ENCODE assay signal across 8 mouse cellular contexts in genomic region chr19:8965771-8966170, GRCm38 (mm10). TPM values are rescaled to one million over a fixed set of nuclear protein-coding genes. Genes with fewer than 3 reads are reported as not detected.
DNase-seq lines count a peak whose midpoint lies in the region; ATAC-seq and TF ChIP-seq lines count a peak whose summit lies in the region.

No protein-coding gene starts in this region.

- peak overlapping the region; percentile 80 for H3K4me2 ChIP-seq in heart, embryonic 11.5 days
- H3K4me2 ChIP-seq in neural tube, embryonic 15.5 days, result peak overlapping the region; percentile 79

- TF ChIP-seq POLR2A in liver, adult 2 months (IDR thresholded peaks at IDR 0.05; ENCODE audit: extremely low read depth, insufficient read depth, low read length), result no peak

- H3K27ac ChIP-seq in liver, adult 2 months (replicated peaks; ENCODE audit: insufficient read depth, low read depth, low read length), result peak overlapping the region; percentile 78
- H3K27ac ChIP-seq in heart, embryonic 11.5 days (ENCODE audit: low read depth, low read length), result peak overlapping the region; percentile 90
- H3K27ac ChIP-seq in limb, embryonic 10.5 days, result peak overlapping the region; percentile 88
- H3K27ac ChIP-seq in neural tube, embryonic 15.5 days (replicated peaks), result peak overlapping the region; percentile 83; the same call in 1 of the 2 replicates

- peaks cover 8% of the 10 kb centered on the region; the same call in 1 of the 2 replicates for H3K79me2 ChIP-seq in liver, adult 2 months (ENCODE audit: control insufficient read depth, insufficient read depth, low read length)

- H3K9me3 ChIP-seq in heart, embryonic 11.5 days (replicated peaks; ENCODE audit: control insufficient read depth, low read length), result no peaks in the 10 kb centered on the region
- H3K9me3 ChIP-seq in limb, embryonic 10.5 days (replicated peaks), result no peaks in the 10 kb centered on the region
- no peaks in the 10 kb centered on the region for H3K9me3 ChIP-seq in neural tube, embryonic 15.5 days (replicated peaks)

- peaks cover 40% of the 10 kb centered on the region for H3K36me3 ChIP-seq in liver, adult 2 months (ENCODE audit: control insufficient read depth, insufficient read depth, low read length)
- peaks cover 46% of the 10 kb centered on the region for H3K36me3 ChIP-seq in heart, embryonic 11.5 days (ENCODE audit: control insufficient read depth, insufficient read depth, low read length)
- H3K36me3 ChIP-seq in limb, embryonic 10.5 days, result peaks cover 78% of the 10 kb centered on the region
- H3K36me3 ChIP-seq in neural tube, embryonic 15.5 days, result peaks cover 71% of the 10 kb centered on the region

- DNase-seq in liver, adult 2 months (ENCODE audit: extremely low read depth, low read depth, low spot score), result no peak
- no peak for DNase-seq in liver
- peak; percentile 70 for DNase-seq in cerebellum, adult 9-10 months
- no peak for DNase-seq in limb, embryonic 10.5 days (ENCODE audit: low spot score)
- no peak for DNase-seq in embryo, embryonic 9.5 days (ENCODE audit: extremely low spot score)

- H3K27me3 ChIP-seq in liver, adult 2 months (ENCODE audit: control insufficient read depth, insufficient read depth, low read length), result no peaks in the 10 kb centered on the region
- H3K27me3 ChIP-seq in heart, embryonic 11.5 days (ENCODE audit: control insufficient read depth, insufficient read depth, low read length), result no peaks in the 10 kb centered on the region
- H3K27me3 ChIP-seq in limb, embryonic 10.5 days (ENCODE audit: low read depth, poor library complexity, severe bottlenecking), result no peaks in the 10 kb centered on the region
- H3K27me3 ChIP-seq in neural tube, embryonic 15.5 days (replicated peaks), result no peaks in the 10 kb centered on the region

- H3K9ac ChIP-seq in liver, adult 2 months (ENCODE audit: low read depth, low read length), result peak overlapping the region; percentile 54
- peak overlapping the region; percentile 87 for H3K9ac ChIP-seq in heart, embryonic 11.5 days (ENCODE audit: low read depth, low read length)
- peak overlapping the region; percentile 32 for H3K9ac ChIP-seq in neural tube, embryonic 15.5 days (replicated peaks)

- H3K4me3 ChIP-seq in liver, adult 2 months (ENCODE audit: insufficient read depth, low read depth, low read length), result peak overlapping the region; percentile 63; the same call in 1 of the 2 replicates
- peak overlapping the region; percentile 70 for H3K4me3 ChIP-seq in heart, embryonic 11.5 days (ENCODE audit: low read depth, low read length)
- peak overlapping the region; percentile 73 for H3K4me3 ChIP-seq in limb, embryonic 10.5 days
- H3K4me3 ChIP-seq in neural tube, embryonic 15.5 days (replicated peaks), result peak overlapping the region; percentile 66; the same call in 1 of the 2 replicates

- peaks cover 11% of the 10 kb centered on the region for H3K4me1 ChIP-seq in liver, adult 2 months (ENCODE audit: control insufficient read depth, insufficient read depth, low read length)
- peaks cover 9% of the 10 kb centered on the region for H3K4me1 ChIP-seq in heart, embryonic 11.5 days (ENCODE audit: control insufficient read depth, insufficient read depth, low read length)
- H3K4me1 ChIP-seq in limb, embryonic 10.5 days, result peaks cover 19% of the 10 kb centered on the region
- peaks cover 31% of the 10 kb centered on the region for H3K4me1 ChIP-seq in neural tube, embryonic 15.5 days

- WGBS in liver, adult 2 months, result 45% methylated on average over 8 of the region's 8 CpGs
- 63% methylated on average over 8 of the region's 8 CpGs for WGBS in heart, embryonic 11.5 days (ENCODE audit: insufficient replicate concordance)
- 79% methylated on average over 8 of the region's 8 CpGs for WGBS in limb, embryonic 10.5 days
- WGBS in neural tube, embryonic 15.5 days, result 82% methylated on average over 8 of the region's 8 CpGs

- TF ChIP-seq CTCF in liver, adult 2 months (IDR thresholded peaks at IDR 0.05; ENCODE audit: low read depth, low read length), result no peak

- no peak for ATAC-seq in heart, embryonic 11.5 days (replicated peaks; ENCODE audit: insufficient number of reproducible peaks, low FRiP score, low TSS enrichment)
- no peak for ATAC-seq in neural tube, embryonic 15.5 days (ENCODE audit: low FRiP score)
- no peak for ATAC-seq in activated CD4-positive, CD25-positive, alpha-beta regulatory T cell, adult 4 months

RNA-seq across cellular contexts. Expression of gene Eef1g, which starts 1.1 kb away (rescaled TPM):
- total RNA-seq in liver, adult 2 months (2014; rRNA removed), result 101 and 117 TPM in 2 replicates
- polyA plus RNA-seq in liver, adult 2 months (2012; rRNA removed), result 99.1 and 107 TPM in 2 replicates
- 344 TPM in 2 replicates for polyA plus RNA-seq in heart, embryonic 11.5 days (2014; fragmentation: Nextera tagmentation; extraction: Ambion mirVana)
- 563 and 631 TPM in 2 replicates for polyA plus RNA-seq in limb, embryonic 10.5 days (2016; fragmentation: Nextera tagmentation; extraction: Ambion mirVana)
- 291 and 348 TPM in 2 replicates for polyA plus RNA-seq in neural tube, embryonic 15.5 days (2015; fragmentation: Nextera tagmentation; extraction: Ambion mirVana)
- 100 to 1,000 TPM; 589 to 842 TPM for polyA plus RNA-seq in activated CD4-positive, CD25-positive, alpha-beta regulatory T cell, adult 4 months (2017; shearing (Covaris generic))

RNA-seq across cellular contexts. Expression of gene Tut1, which starts 12.1 kb away (rescaled TPM):
- 6.0 and 6.2 TPM in 2 replicates for total RNA-seq in liver, adult 2 months (2014; rRNA removed)
- polyA plus RNA-seq in liver, adult 2 months (2012; rRNA removed), result 9.6 and 14.6 TPM in 2 replicates
- polyA plus RNA-seq in heart, embryonic 11.5 days (2014; fragmentation: Nextera tagmentation; extraction: Ambion mirVana), result 17.1 and 19.8 TPM in 2 replicates
- 49.6 and 49.7 TPM in 2 replicates for polyA plus RNA-seq in limb, embryonic 10.5 days (2016; fragmentation: Nextera tagmentation; extraction: Ambion mirVana)
- polyA plus RNA-seq in neural tube, embryonic 15.5 days (2015; fragmentation: Nextera tagmentation; extraction: Ambion mirVana), result 25.4 and 26.0 TPM in 2 replicates
- 10 to 100 TPM; 21.3 to 25.1 TPM for polyA plus RNA-seq in activated CD4-positive, CD25-positive, alpha-beta regulatory T cell, adult 4 months (2017; shearing (Covaris generic))

RNA-seq across cellular contexts. Expression of gene Ahnak, which starts 23.3 kb away (rescaled TPM):
- 10.3 and 10.9 TPM in 2 replicates for total RNA-seq in liver, adult 2 months (2014; rRNA removed)
- polyA plus RNA-seq in liver, adult 2 months (2012; rRNA removed), result 0.90 and 1.2 TPM in 2 replicates
- 15.1 and 17.4 TPM in 2 replicates for polyA plus RNA-seq in heart, embryonic 11.5 days (2014; fragmentation: Nextera tagmentation; extraction: Ambion mirVana)
- 5.3 and 8.9 TPM in 2 replicates for polyA plus RNA-seq in limb, embryonic 10.5 days (2016; fragmentation: Nextera tagmentation; extraction: Ambion mirVana)
- polyA plus RNA-seq in neural tube, embryonic 15.5 days (2015; fragmentation: Nextera tagmentation; extraction: Ambion mirVana), result 4.4 and 8.0 TPM in 2 replicates
- 10 to 100 TPM; 47.2 to 60.1 TPM for polyA plus RNA-seq in activated CD4-positive, CD25-positive, alpha-beta regulatory T cell, adult 4 months (2017; shearing (Covaris generic))

RNA-seq across cellular contexts. Expression of gene Mta2, which starts 24.1 kb away (rescaled TPM):
- total RNA-seq in liver, adult 2 months (2014; rRNA removed), result 25.6 and 27.1 TPM in 2 replicates
- 11.2 and 12.1 TPM in 2 replicates for polyA plus RNA-seq in liver, adult 2 months (2012; rRNA removed)
- polyA plus RNA-seq in heart, embryonic 11.5 days (2014; fragmentation: Nextera tagmentation; extraction: Ambion mirVana), result 30.0 and 39.9 TPM in 2 replicates
- 229 and 233 TPM in 2 replicates for polyA plus RNA-seq in limb, embryonic 10.5 days (2016; fragmentation: Nextera tagmentation; extraction: Ambion mirVana)
- polyA plus RNA-seq in neural tube, embryonic 15.5 days (2015; fragmentation: Nextera tagmentation; extraction: Ambion mirVana), result 94.8 and 117 TPM in 2 replicates
- 100 to 1,000 TPM in 1 of 2 experiments, 10 to 100 TPM in 1; 58.5 to 101 TPM for polyA plus RNA-seq in activated CD4-positive, CD25-positive, alpha-beta regulatory T cell, adult 4 months (2017; shearing (Covaris generic))

RNA-seq across cellular contexts. Expression of gene Eml3, which starts 36.4 kb away (rescaled TPM):
- 7.4 and 7.9 TPM in 2 replicates for total RNA-seq in liver, adult 2 months (2014; rRNA removed)
- polyA plus RNA-seq in liver, adult 2 months (2012; rRNA removed), result 20.2 and 26.2 TPM in 2 replicates
- polyA plus RNA-seq in heart, embryonic 11.5 days (2014; fragmentation: Nextera tagmentation; extraction: Ambion mirVana), result 8.1 and 8.5 TPM in 2 replicates
- 37.1 and 37.5 TPM in 2 replicates for polyA plus RNA-seq in limb, embryonic 10.5 days (2016; fragmentation: Nextera tagmentation; extraction: Ambion mirVana)
- polyA plus RNA-seq in neural tube, embryonic 15.5 days (2015; fragmentation: Nextera tagmentation; extraction: Ambion mirVana), result 13.9 and 17.1 TPM in 2 replicates
- 10 to 100 TPM; 20.4 to 25.1 TPM for polyA plus RNA-seq in activated CD4-positive, CD25-positive, alpha-beta regulatory T cell, adult 4 months (2017; shearing (Covaris generic))

Comparison
In these comparisons a context has a peak if more than half of its experiments do, and no peak if none do; other contexts are left out.
1. H3K9ac ChIP-seq: peak in every context shown above with its lines; median percentile 87 in heart, embryonic 11.5 days; 54 in liver, adult 2 months; 32 in neural tube, embryonic 15.5 days.